Mouse (Mus musculus): ENCODE measurements around the gene Adam21.
"Not testable (repeated sequence)": the region's sequence is repeated elsewhere in the genome, so short reads cannot be mapped to it uniquely, and the experiment has no call there.

The Adam21 gene

GRCm38 (mm10) chr12:81568374-81568773, at the start of gene Adam21:
Adam21 (minus strand) TSS chr12:81568474.
- DNase-seq: no peak

- DNase-seq: no peak
Observed at GRCm38 (mm10) chr12:81616980-81617379, 48.7 kb upstream of the Adam21 start.

- no peak for DNase-seq
Observed at GRCm38 (mm10) chr12:81615807-81616206, 47.5 kb upstream of the Adam21 start.

GRCm38 (mm10) chr12:81609445-81609844, 41.2 kb upstream of the Adam21 start:
- no peak for DNase-seq

- no peak for DNase-seq
Observed at GRCm38 (mm10) chr12:81604995-81605784, 36.9 kb upstream of the Adam21 start.

- no peak for DNase-seq
Observed at GRCm38 (mm10) chr12:81596547-81597262, 28.4 kb upstream of the Adam21 start.

- DNase-seq: peak; percentile 99
Observed at GRCm38 (mm10) chr12:81594902-81595671, 26.8 kb upstream of the Adam21 start, which contains the start of gene Med6. Med6 (minus strand) TSS chr12:81595008.

GRCm38 (mm10) chr12:81567931-81568330, 343 bp downstream of the Adam21 start:
- no peak for DNase-seq

GRCm38 (mm10) chr12:81564173-81564572, 4.1 kb downstream of the Adam21 start:
- no peak for DNase-seq

GRCm38 (mm10) chr12:81549286-81549685, 19.0 kb downstream of the Adam21 start:
- peak; percentile 64 for DNase-seq

- DNase-seq: peak; percentile 57
Observed at GRCm38 (mm10) chr12:81547163-81547562, 21.1 kb downstream of the Adam21 start.

- DNase-seq: no peak
Observed at GRCm38 (mm10) chr12:81533029-81533419, 35.2 kb downstream of the Adam21 start.

- DNase-seq: peak; percentile 98
Observed at GRCm38 (mm10) chr12:81532316-81533028, 35.8 kb downstream of the Adam21 start, which contains the start of the genes Gm20498 and Synj2bp. Gm20498 (minus strand) TSS chr12:81532905. Synj2bp (minus strand) TSS chr12:81532911.

- not testable (repeated sequence) for DNase-seq
Observed at GRCm38 (mm10) chr12:81530587-81530986, 37.7 kb downstream of the Adam21 start.

Measured in heart, adult 11 months (tissue).